Mouse (Mus musculus) midbrain, embryonic 10.5 days (tissue): Measurements from ENCODE around the gene Lysmd3. TPM values are rescaled to one million over a fixed set of nuclear protein-coding genes. Genes with fewer than 3 reads are reported as not detected.

Experiments
- DNase-seq: peaks from one replicate; pipeline ENCODE4 v3.0.0-alpha.2; 2017; ENCODE audit warnings: low spot score
- H3K27ac ChIP-seq: fragments of 300-500 bp; sonication (generic); replicated peaks from 2 replicates; pipeline ENCODE4 v1.5.1; 2016; ENCODE audit warnings: mild to moderate bottlenecking
- H3K27me3 ChIP-seq: fragments of 300-500 bp; sonication (generic); 2 replicates; pipeline ENCODE4 v1.6.1; 2016; ENCODE audit warnings: low read depth, mild to moderate bottlenecking; ENCODE audit not compliant: poor library complexity, severe bottlenecking
- H3K36me3 ChIP-seq: fragments of 300-500 bp; sonication (generic); 2 replicates; pipeline ENCODE4 v1.6.1; 2016; ENCODE audit warnings: mild to moderate bottlenecking, moderate library complexity
- H3K4me1 ChIP-seq: fragments of 300-500 bp; sonication (generic); 2 replicates; pipeline ENCODE4 v1.6.1; 2016
- H3K4me3 ChIP-seq: fragments of 300-500 bp; sonication (generic); 2 replicates; pipeline ENCODE4 v1.5.1; 2016; ENCODE audit warnings: mild to moderate bottlenecking, moderate library complexity
- H3K9me3 ChIP-seq: fragments of 300-500 bp; sonication (generic); replicated peaks from 2 replicates; pipeline ENCODE4 v1.6.1; 2016; ENCODE audit warnings: mild to moderate bottlenecking
- WGBS: fragments of 180-500 bp; shearing (Covaris S2); methylation state at CpG from one replicate; pipeline ENCODE4 v1.1.7; 2016; 5-methylcytosine and 5-hydroxymethylcytosine counted together
- polyA plus RNA-seq: library from polyadenylated mRNA; unstranded; fragments of >200 nt; fragmentation: Nextera tagmentation; extraction: Ambion mirVana; gene quantifications from 2 replicates; pipeline ENCODE4 v1.2.1, GENCODE M21; 2016

Lysmd3 gene
- polyA plus RNA-seq, 1 experiment from 2014 or later, result 26.4 TPM

DNA sequence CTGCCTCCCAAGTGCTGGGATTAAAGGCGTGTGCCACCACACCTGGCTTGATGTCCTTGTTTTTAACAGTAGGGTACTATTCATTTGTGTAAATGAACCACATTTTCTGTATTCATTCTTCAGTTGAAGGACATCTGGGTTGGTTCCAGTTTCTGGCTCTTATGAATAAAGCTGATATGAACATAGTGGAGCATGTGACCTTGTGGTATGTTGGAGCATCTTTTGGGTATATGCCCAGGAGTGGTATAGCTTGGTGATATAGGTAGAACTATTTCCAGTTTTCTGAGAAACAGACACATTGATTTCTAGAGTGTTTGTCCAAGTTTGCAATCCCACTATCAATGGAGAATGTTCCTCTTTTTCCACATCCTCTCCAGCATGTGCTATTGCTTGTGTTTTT is 56.4 kb downstream of the Lysmd3 start:
- H3K4me3 ChIP-seq, result no peak overlapping the region
- H3K4me1 ChIP-seq, result peaks cover 34% of the 10 kb centered on the region
- no peak overlapping the region for H3K27ac ChIP-seq
- 86% methylated on average over 1 of the region's 1 CpGs for WGBS
- no peaks in the 10 kb centered on the region for H3K36me3 ChIP-seq
- H3K9me3 ChIP-seq, result no peaks in the 10 kb centered on the region
- peaks cover 9% of the 10 kb centered on the region for H3K27me3 ChIP-seq
- no peak for DNase-seq

Other genes with a start within 250 kb of the Lysmd3 start
- 47.3 and 51.2 TPM in 2 replicates for gene Adgrv1, start 24.5 kb upstream of the Lysmd3 start, polyA plus RNA-seq
- gene Polr3g, start 53.4 kb downstream of the Lysmd3 start, polyA plus RNA-seq, result 17.7 and 24.9 TPM in 2 replicates
- gene Mblac2, start 53.7 kb downstream of the Lysmd3 start, polyA plus RNA-seq, result 4.5 and 5.1 TPM in 2 replicates
- gene Cetn3, start 125.4 kb downstream of the Lysmd3 start, polyA plus RNA-seq, result 249 and 260 TPM in 2 replicates